Mouse (Mus musculus): ENCODE measurements around the gene Acer3. TPM values are rescaled to one million over a fixed set of nuclear protein-coding genes. Genes with fewer than 3 reads are reported as not detected.

Acer3 gene
- total and polyA plus RNA-seq, 3 experiments = 12.1 to 145 (median 67.7) TPM

GRCm38 (mm10) chr7:98160041-98160740 is 160.8 kb downstream of the Acer3 start:
- ATAC-seq (ENCODE audit: extremely low read depth, insufficient number of reproducible peaks, low FRiP score, poor library complexity, severe bottlenecking) (no peak), DNase-seq (ENCODE audit: low spot score) (no peak)
- no peaks in the 10 kb centered on the region for H3K36me3 ChIP-seq (replicated peaks)
- TF ChIP-seq GATA1 (IDR thresholded peaks at IDR 0.05; ENCODE audit: borderline replicate concordance, low read length) (no peak), GATA2 (IDR thresholded peaks at IDR 0.05; ENCODE audit: borderline replicate concordance, low read depth, low read length) (no peak), TAL1 (conservative IDR thresholded peaks at IDR 0.05; ENCODE audit: low read depth, low read length) (no peak), CTCF (IDR thresholded peaks at IDR 0.05; ENCODE audit: low read depth, low read length) (no peak), POLR2AphosphoS5 (IDR thresholded peaks at IDR 0.05; ENCODE audit: insufficient replicate concordance, low read depth, low read length) (no peak)
- no peak overlapping the region for H3K4me3 ChIP-seq (ENCODE audit: low read depth, low read length)
- H3K4me1 ChIP-seq (ENCODE audit: insufficient read depth, low read depth, low read length) = peaks cover 8% of the 10 kb centered on the region
- H3K27me3 ChIP-seq (ENCODE audit: insufficient read depth, low read length) = peaks cover 64% of the 10 kb centered on the region
- H3K9me3 ChIP-seq (replicated peaks) = no peaks in the 10 kb centered on the region

GRCm38 (mm10) chr7:98158481-98158880 is 162.5 kb downstream of the Acer3 start:
- DNase-seq (ENCODE audit: low spot score) = no peak
- no peaks in the 10 kb centered on the region for H3K9me3 ChIP-seq (replicated peaks)
- H3K4me1 ChIP-seq (ENCODE audit: insufficient read depth, low read depth, low read length) = peaks cover 8% of the 10 kb centered on the region
- TF ChIP-seq POLR2AphosphoS5 (IDR thresholded peaks at IDR 0.05; ENCODE audit: insufficient replicate concordance, low read depth, low read length) (no peak), GATA2 (IDR thresholded peaks at IDR 0.05; ENCODE audit: borderline replicate concordance, low read depth, low read length) (no peak), CTCF (IDR thresholded peaks at IDR 0.05; ENCODE audit: low read depth, low read length) (no peak)
- ATAC-seq (ENCODE audit: extremely low read depth, insufficient number of reproducible peaks, low FRiP score, poor library complexity, severe bottlenecking) = no peak
- H3K27me3 ChIP-seq (ENCODE audit: insufficient read depth, low read length) = peaks cover 64% of the 10 kb centered on the region
- H3K4me3 ChIP-seq (ENCODE audit: low read depth, low read length) = no peak overlapping the region
- H3K36me3 ChIP-seq (replicated peaks) = no peaks in the 10 kb centered on the region

- Histone ChIP-seq H3K4me3 (ENCODE audit: low read depth, low read length) (no peak overlapping the region), H3K27me3 (ENCODE audit: insufficient read depth, low read length) (peaks cover 62% of the 10 kb centered on the region), H3K9me3 (replicated peaks) (no peaks in the 10 kb centered on the region), H3K4me1 (ENCODE audit: insufficient read depth, low read depth, low read length) (peaks cover 8% of the 10 kb centered on the region), H3K36me3 (replicated peaks) (no peaks in the 10 kb centered on the region)
- no peak for ATAC-seq (ENCODE audit: extremely low read depth, insufficient number of reproducible peaks, low FRiP score, poor library complexity, severe bottlenecking)
- DNase-seq (ENCODE audit: low spot score) = no peak
- TF ChIP-seq GATA1 (IDR thresholded peaks at IDR 0.05; ENCODE audit: borderline replicate concordance, low read length) = no peak
- no peak for TF ChIP-seq GATA2 (IDR thresholded peaks at IDR 0.05; ENCODE audit: borderline replicate concordance, low read depth, low read length)
- TF ChIP-seq TAL1 (conservative IDR thresholded peaks at IDR 0.05; ENCODE audit: low read depth, low read length) = no peak
- TF ChIP-seq CTCF (IDR thresholded peaks at IDR 0.05; ENCODE audit: low read depth, low read length) = no peak
- no peak for TF ChIP-seq POLR2AphosphoS5 (IDR thresholded peaks at IDR 0.05; ENCODE audit: insufficient replicate concordance, low read depth, low read length)
Measured at GRCm38 (mm10) chr7:98157636-98158332, 163.2 kb downstream of the Acer3 start.

Other genes with a start within 250 kb of the Acer3 start
- not detected in 2 replicates for gene Myo7a, start 201.7 kb downstream of the Acer3 start, total RNA-seq (2014; fragmentation: Nextera tagmentation)
- gene Myo7a, start 201.7 kb downstream of the Acer3 start, total RNA-seq (2017) = 0.05 and 0.12 TPM in 2 replicates
- gene Myo7a, start 201.7 kb downstream of the Acer3 start, polyA plus RNA-seq (2012) = 0.01 TPM in 1 of 2 replicates, not detected in the other
- not detected in 2 replicates for gene Omp, start 175.7 kb downstream of the Acer3 start, total RNA-seq (2014; fragmentation: Nextera tagmentation)
- 0.22 TPM in 1 of 2 replicates, not detected in the other for gene Omp, start 175.7 kb downstream of the Acer3 start, total RNA-seq (2017)
- not detected in 2 replicates for gene Omp, start 175.7 kb downstream of the Acer3 start, polyA plus RNA-seq (2012)
- 6.5 TPM in 1 of 2 replicates, not detected in the other for gene Capn5, start 142.9 kb downstream of the Acer3 start, total RNA-seq (2014; fragmentation: Nextera tagmentation)
- 0.23 and 1.0 TPM in 2 replicates for gene Capn5, start 142.9 kb downstream of the Acer3 start, total RNA-seq (2017)
- 0.02 and 0.03 TPM in 2 replicates for gene Capn5, start 142.9 kb downstream of the Acer3 start, polyA plus RNA-seq (2012)
- not detected in 2 replicates for gene B3gnt6, start 121.7 kb downstream of the Acer3 start, total RNA-seq (2014; fragmentation: Nextera tagmentation)
- 0.11 and 0.17 TPM in 2 replicates for gene B3gnt6, start 121.7 kb downstream of the Acer3 start, total RNA-seq (2017)
- 0.03 and 0.09 TPM in 2 replicates for gene B3gnt6, start 121.7 kb downstream of the Acer3 start, polyA plus RNA-seq (2012)
- gene Tsku, start 40.1 kb upstream of the Acer3 start, total RNA-seq (2014; fragmentation: Nextera tagmentation) = not detected in 2 replicates
- gene Tsku, start 40.1 kb upstream of the Acer3 start, total RNA-seq (2017) = not detected in 2 replicates
- not detected in 2 replicates for gene Tsku, start 40.1 kb upstream of the Acer3 start, polyA plus RNA-seq (2012)
- gene Gucy2d, start 119.2 kb upstream of the Acer3 start, total RNA-seq (2014; fragmentation: Nextera tagmentation) = not detected in 2 replicates
- gene Gucy2d, start 119.2 kb upstream of the Acer3 start, total RNA-seq (2017) = 0.05 TPM in 1 of 2 replicates, not detected in the other
- not detected in 2 replicates for gene Gucy2d, start 119.2 kb upstream of the Acer3 start, polyA plus RNA-seq (2012)
- not detected in 2 replicates for gene Lrrc32, start 168.1 kb upstream of the Acer3 start, total RNA-seq (2014; fragmentation: Nextera tagmentation)
- gene Lrrc32, start 168.1 kb upstream of the Acer3 start, total RNA-seq (2017) = 0.05 TPM in 1 of 2 replicates, not detected in the other
- not detected in 2 replicates for gene Lrrc32, start 168.1 kb upstream of the Acer3 start, polyA plus RNA-seq (2012)

All from G1E (cell line).